Mouse (Mus musculus): ENCODE measurements around the gene Lrrk1. TPM values are rescaled to one million over a fixed set of nuclear protein-coding genes. Genes with fewer than 3 reads are reported as not detected.

The Lrrk1 gene
- 2.3 TPM for polyA plus RNA-seq (2015; fragmentation: Illumina TruSeq; extraction: RNeasy Lipid Tissue Mini Kit (QIAGEN cat#74804); ENCODE audit: low read depth, low replicate concordance)

DNA sequence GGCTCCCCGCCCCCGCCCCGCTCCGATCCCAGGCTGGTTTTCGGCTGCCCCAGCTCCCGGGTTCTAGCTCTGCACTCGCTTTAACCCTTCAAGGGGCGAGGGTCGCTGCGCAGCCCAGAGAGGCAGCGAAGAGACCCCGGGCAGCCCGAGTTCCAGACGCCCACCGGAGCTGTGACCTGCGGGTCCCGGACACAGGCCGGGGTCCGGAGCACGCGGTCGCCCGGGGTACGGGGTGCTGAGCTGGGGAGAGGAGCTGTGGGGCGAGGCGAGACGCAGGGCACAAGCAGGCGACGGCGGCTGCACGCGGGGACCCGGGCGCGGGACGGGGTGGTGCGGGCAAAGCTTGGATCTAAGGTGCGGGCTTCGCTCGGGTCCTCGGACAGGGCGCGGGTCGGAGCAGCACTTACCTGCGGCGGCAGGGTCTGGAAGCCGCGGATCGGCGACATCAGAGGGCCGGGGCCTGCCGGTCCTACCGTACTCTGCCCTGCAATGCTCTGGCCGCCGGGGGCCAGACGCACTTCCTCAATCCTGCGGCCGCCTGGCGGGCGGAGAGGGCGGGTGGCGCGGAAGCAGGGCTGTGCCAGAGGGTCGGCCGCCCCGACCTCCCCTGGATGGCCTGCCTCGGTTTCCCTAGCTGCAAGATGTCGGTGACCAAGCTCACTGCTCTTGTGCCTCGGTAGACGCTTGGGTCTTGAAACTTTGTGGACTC lies at the start of gene Lrrk1:
Gene Lrrk1, minus strand, starts transcription at position 538 of the 709 bp plus-strand sequence.

DNA sequence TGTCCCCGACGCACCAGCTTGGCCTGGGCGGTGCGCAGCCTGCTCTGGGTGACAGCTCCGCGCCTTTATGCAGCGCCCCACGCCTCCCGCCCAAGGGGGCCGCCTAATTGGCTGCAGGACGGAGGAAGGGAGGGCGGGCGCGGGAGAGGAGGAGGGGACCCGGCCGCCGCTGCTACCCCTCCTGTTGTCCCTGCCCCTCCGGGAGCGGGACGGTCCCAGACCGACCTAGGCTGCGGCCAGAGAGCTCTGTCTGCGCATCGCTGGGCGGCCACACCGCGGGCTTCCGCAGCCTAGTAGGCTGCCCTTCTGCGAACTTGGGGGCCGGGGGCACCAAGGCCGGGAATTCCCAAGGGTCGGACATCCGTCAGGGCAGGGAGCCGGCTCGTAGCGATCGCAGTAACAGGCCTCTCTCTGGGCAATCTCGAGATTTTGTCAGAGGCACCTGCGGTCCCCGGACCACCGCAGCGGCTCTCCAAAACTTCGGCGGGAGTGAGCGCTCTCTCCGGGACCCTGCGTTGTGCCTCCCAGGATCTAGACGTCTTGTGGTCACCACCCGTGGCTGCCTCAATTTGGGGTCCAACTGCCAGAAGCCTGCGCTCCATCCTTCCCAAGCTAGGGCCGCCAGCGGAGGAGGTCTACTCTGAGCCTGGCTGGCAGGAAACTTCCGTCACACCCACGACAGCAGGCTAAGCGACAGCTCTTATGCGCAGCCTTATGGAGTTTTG lies 39.4 kb upstream of the Lrrk1 start, which contains the start of gene Aldh1a3:
Gene Aldh1a3, minus strand, starts transcription at position 81 of the 725 bp plus-strand sequence.

DNA sequence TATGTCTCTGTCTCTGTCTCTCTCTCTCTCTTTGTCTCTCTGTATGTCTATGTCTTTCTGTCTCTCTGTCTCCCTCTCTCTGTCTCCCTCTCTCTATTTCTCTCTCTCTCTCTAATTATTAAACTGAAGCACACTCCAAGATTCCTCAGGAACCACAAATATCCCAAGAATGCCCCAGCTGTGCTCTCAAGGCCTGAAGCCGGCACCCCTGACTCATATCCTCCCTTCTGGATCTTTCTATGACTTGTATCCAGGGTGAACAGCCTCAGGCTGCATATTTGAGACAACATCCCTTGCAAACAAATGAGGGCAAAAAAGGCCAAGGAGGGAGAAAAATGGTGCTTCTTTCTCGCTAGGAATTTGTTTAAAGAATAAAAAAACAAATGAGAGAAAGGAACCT lies 22.2 kb downstream of the Lrrk1 start, which contains the start of gene Gm10974:
Gene Gm10974, plus strand, starts transcription at position 2 of the 400 bp plus-strand sequence.

Other genes with a start within 250 kb of the Lrrk1 start
- not detected for gene Gm10974, start 22.4 kb downstream of the Lrrk1 start, polyA plus RNA-seq (2015; fragmentation: Illumina TruSeq; extraction: RNeasy Lipid Tissue Mini Kit (QIAGEN cat#74804); ENCODE audit: low read depth, low replicate concordance)
- 1.4 TPM for gene Aldh1a3, start 39.2 kb upstream of the Lrrk1 start, polyA plus RNA-seq (2015; fragmentation: Illumina TruSeq; extraction: RNeasy Lipid Tissue Mini Kit (QIAGEN cat#74804); ENCODE audit: low read depth, low replicate concordance)